Mouse (Mus musculus): ENCODE results near the gene Taok3.

GRCm38 (mm10) chr5:117099742-117100141 is 20.2 kb upstream of the Taok3 start:
- TF ChIP-seq TAL1 (IDR thresholded peaks at IDR 0.05; ENCODE audit: low read length) (no peak), GATA1 (IDR thresholded peaks at IDR 0.05; ENCODE audit: low read length) (no peak)
